Mouse (Mus musculus) hindbrain, embryonic 11.5 days (tissue): Measurements from ENCODE around the gene Dok1. TPM values are rescaled to one million over a fixed set of nuclear protein-coding genes. Genes with fewer than 3 reads are reported as not detected.
A peak's percentile ranks its signal among the peaks of the same experiment; 100 is the strongest.

Experiments
- ATAC-seq: fragments of 200-750 bp; cut with Nextera tagmentation; 2 replicates; pipeline ENCODE4 v1.8.0; 2017; ENCODE audit warnings: mild to moderate bottlenecking, moderate TSS enrichment, moderate library complexity; ENCODE audit not compliant: low FRiP score
- DNase-seq: peaks from one replicate; pipeline ENCODE4 v3.0.0-alpha.2; 2015; ENCODE audit warnings: low spot score
- H3K27ac ChIP-seq: fragments of 300-500 bp; sonication (generic); 2 replicates; pipeline ENCODE4 v1.5.1; 2014; ENCODE audit warnings: mild to moderate bottlenecking, low read depth, low read length
- H3K27me3 ChIP-seq: fragments of 300-500 bp; sonication (generic); 2 replicates; pipeline ENCODE4 v1.6.1; 2014; ENCODE audit warnings: mild to moderate bottlenecking, low read length, moderate library complexity, mixed read lengths; ENCODE audit not compliant: control insufficient read depth, insufficient read depth
- H3K36me3 ChIP-seq: fragments of 300-500 bp; sonication (generic); 2 replicates; pipeline ENCODE4 v1.6.1; 2014; ENCODE audit warnings: mild to moderate bottlenecking, low read length, moderate library complexity, mixed read lengths; ENCODE audit not compliant: control insufficient read depth, insufficient read depth
- H3K4me1 ChIP-seq: fragments of 300-500 bp; sonication (generic); replicated peaks from 2 replicates; pipeline ENCODE4 v1.6.1; 2014; ENCODE audit warnings: low read length, mixed read lengths; ENCODE audit not compliant: control insufficient read depth, insufficient read depth
- H3K4me2 ChIP-seq: fragments of 300-500 bp; sonication (generic); replicated peaks from 2 replicates; pipeline ENCODE4 v1.6.1; 2014; ENCODE audit warnings: mild to moderate bottlenecking, low read depth, low read length
- H3K4me3 ChIP-seq: fragments of 300-500 bp; sonication (generic); 2 replicates; pipeline ENCODE4 v1.5.1; 2014; ENCODE audit warnings: low read depth, low read length
- H3K9ac ChIP-seq: fragments of 300-500 bp; sonication (generic); 2 replicates; pipeline ENCODE4 v1.6.1; 2014; ENCODE audit warnings: low read depth, low read length
- H3K9me3 ChIP-seq: fragments of 300-500 bp; sonication (generic); 2 replicates; pipeline ENCODE4 v1.6.1; 2016; ENCODE audit warnings: low read length; ENCODE audit not compliant: control insufficient read depth
- WGBS: fragments of 180-500 bp; shearing (Covaris S2); extraction: QIAGEN DNeasy Blood & Tissue Kit; methylation state at CpG from one replicate; pipeline ENCODE4 v1.1.7; 2014; 5-methylcytosine and 5-hydroxymethylcytosine counted together
- polyA plus RNA-seq: library from polyadenylated mRNA; unstranded; fragments of >200 nt; fragmentation: Nextera tagmentation; extraction: Ambion mirVana; gene quantifications from 2 replicates; pipeline ENCODE4 v1.2.1, GENCODE M21; 2014

Dok1 gene
- polyA plus RNA-seq, 1 experiment from 2014 or later = 6.6 TPM

GRCm38 (mm10) chr6:82987411-82987971 lies 45.8 kb downstream of the Dok1 start:
- Histone ChIP-seq H3K36me3 (no peaks in the 10 kb centered on the region), H3K4me1 (no peaks in the 10 kb centered on the region), H3K27ac (no peak overlapping the region), H3K4me2 (no peak overlapping the region), H3K4me3 (no peak overlapping the region), H3K27me3 (no peaks in the 10 kb centered on the region), H3K9me3 (no peaks in the 10 kb centered on the region), H3K9ac (no peak overlapping the region)
- no peak for ATAC-seq
- peak; percentile 21 for DNase-seq
- WGBS = 58% methylated on average over 9 of the region's 9 CpGs

Other genes with a start within 250 kb of the Dok1 start
- 1.7 and 2.0 TPM in 2 replicates for gene Sema4f, start 93.7 kb downstream of the Dok1 start, polyA plus RNA-seq
- 0.22 TPM in 1 of 2 replicates, not detected in the other for gene M1ap, start 86.6 kb downstream of the Dok1 start, polyA plus RNA-seq
- 7.1 and 7.7 TPM in 2 replicates for gene Loxl3, start 702 bp upstream of the Dok1 start, polyA plus RNA-seq
- gene Aup1, start 21.1 kb upstream of the Dok1 start, polyA plus RNA-seq = 112 TPM in 2 replicates
- 31.7 and 33.9 TPM in 2 replicates for gene Htra2, start 21.8 kb upstream of the Dok1 start, polyA plus RNA-seq
- gene Dqx1, start 24.4 kb upstream of the Dok1 start, polyA plus RNA-seq = 0.81 and 0.93 TPM in 2 replicates
- 5.2 and 9.4 TPM in 2 replicates for gene Tlx2, start 36.8 kb upstream of the Dok1 start, polyA plus RNA-seq
- 38.1 and 39.8 TPM in 2 replicates for gene Pcgf1, start 44.4 kb upstream of the Dok1 start, polyA plus RNA-seq
- gene Lbx2, start 52.9 kb upstream of the Dok1 start, polyA plus RNA-seq = 0.38 TPM in 1 of 2 replicates, not detected in the other
- 0.91 and 1.0 TPM in 2 replicates for gene Ccdc142, start 68.1 kb upstream of the Dok1 start, polyA plus RNA-seq
- 1.9 TPM in 2 replicates for gene Gm42688, start 68.1 kb upstream of the Dok1 start, polyA plus RNA-seq
- 127 TPM in 2 replicates for gene Mrpl53, start 75.6 kb upstream of the Dok1 start, polyA plus RNA-seq
- 17.1 and 20.2 TPM in 2 replicates for gene Mogs, start 82.0 kb upstream of the Dok1 start, polyA plus RNA-seq
- gene Wbp1, start 88.1 kb upstream of the Dok1 start, polyA plus RNA-seq = 160 and 179 TPM in 2 replicates
- gene Ino80b, start 92.0 kb upstream of the Dok1 start, polyA plus RNA-seq = 18.5 and 21.3 TPM in 2 replicates
- gene Rtkn, start 102.0 kb upstream of the Dok1 start, polyA plus RNA-seq = 17.7 and 18.3 TPM in 2 replicates
- 12.3 and 13.8 TPM in 2 replicates for gene Wdr54, start 122.9 kb upstream of the Dok1 start, polyA plus RNA-seq
- 3.7 TPM in 2 replicates for gene 1700003E16Rik, start 122.9 kb upstream of the Dok1 start, polyA plus RNA-seq
- gene Dctn1, start 132.4 kb upstream of the Dok1 start, polyA plus RNA-seq = 75.1 and 81.6 TPM in 2 replicates
- 2.5 and 3.1 TPM in 2 replicates for gene Slc4a5, start 186.4 kb upstream of the Dok1 start, polyA plus RNA-seq